Mouse (Mus musculus) frontal cortex, adult (tissue): Measurements from ENCODE around the gene Dnajc28.

Source experiments
- ATAC-seq: cut with Nextera tagmentation; 2 replicates; pipeline ENCODE4 v1.9.2; 2017; ENCODE audit warnings: mild to moderate bottlenecking, moderate library complexity, mixed read lengths; ENCODE audit not compliant: low TSS enrichment

The Dnajc28 gene

DNA sequence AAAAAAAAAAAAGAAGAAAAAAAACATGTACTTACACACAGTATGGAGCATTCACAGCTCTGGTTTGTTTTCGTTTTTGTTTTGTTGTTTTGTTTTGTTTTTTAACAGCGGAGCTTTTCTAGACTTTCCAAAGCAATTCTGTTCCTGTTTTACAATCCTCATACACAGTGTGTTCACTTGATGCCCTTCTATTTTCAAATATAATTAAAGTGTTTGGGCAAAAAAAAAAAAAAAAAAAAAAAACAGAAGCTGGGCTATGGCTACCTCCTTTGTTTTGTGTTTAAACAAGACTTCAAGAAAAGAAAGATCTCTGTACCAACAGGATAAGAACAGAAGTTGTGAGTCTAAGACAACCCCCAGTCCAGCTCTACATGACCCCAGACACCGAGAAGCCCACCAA lies 30.1 kb downstream of the Dnajc28 start:
- no peak for ATAC-seq

DNA sequence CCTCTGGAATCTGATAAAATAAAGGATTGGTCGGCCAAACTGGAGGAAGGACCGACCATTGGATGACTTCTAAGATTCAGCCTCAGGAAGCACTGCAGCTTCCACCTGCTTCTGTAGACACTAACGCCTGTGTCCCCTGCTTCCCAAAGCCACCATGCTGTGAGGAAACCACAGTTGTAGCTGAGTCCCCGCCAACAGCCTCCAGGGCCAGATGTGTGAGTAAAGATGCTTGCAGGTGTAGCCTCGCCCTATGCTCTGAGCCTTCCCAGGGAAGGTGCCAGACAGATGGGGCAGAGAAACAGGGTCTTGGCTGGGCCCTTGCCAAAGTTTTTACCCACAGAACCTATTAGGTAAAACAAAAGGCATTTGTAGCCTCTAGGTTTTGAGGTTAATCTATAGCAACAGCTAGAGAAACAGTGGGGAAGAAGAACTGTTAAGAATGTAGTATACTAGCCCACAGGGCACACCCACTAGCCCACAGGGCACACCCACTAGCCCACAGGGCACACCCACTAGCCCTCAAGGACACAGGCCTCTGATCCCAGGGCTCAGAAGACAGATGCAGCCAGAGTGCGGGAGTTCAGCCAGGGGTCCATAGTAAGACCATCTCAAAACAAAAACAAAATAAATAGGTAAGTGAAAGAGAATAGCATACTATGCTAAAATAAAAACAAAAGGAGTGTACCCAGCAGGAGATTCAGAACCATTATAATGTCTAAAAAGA lies 30.9 kb downstream of the Dnajc28 start:
- ATAC-seq = no peak

DNA sequence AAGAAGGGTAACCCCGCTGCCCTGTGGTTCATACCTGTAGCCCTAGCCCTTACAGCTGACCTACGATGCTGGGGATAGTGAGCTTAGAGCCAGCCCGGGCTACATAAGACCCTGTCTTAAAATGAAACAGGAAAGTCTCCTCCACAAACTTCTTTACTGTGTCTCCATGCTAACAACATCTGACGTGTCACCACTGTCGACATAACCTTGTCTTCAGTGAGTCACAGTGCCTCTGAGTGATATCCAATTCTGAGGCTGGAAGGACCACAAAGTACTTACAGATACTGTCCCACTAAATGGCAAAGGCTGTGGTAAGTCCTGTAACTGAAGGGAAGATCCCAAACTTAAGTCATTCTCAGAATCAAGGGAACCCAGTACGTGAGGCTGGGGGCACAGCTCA lies 32.6 kb downstream of the Dnajc28 start:
- ATAC-seq = no peak

DNA sequence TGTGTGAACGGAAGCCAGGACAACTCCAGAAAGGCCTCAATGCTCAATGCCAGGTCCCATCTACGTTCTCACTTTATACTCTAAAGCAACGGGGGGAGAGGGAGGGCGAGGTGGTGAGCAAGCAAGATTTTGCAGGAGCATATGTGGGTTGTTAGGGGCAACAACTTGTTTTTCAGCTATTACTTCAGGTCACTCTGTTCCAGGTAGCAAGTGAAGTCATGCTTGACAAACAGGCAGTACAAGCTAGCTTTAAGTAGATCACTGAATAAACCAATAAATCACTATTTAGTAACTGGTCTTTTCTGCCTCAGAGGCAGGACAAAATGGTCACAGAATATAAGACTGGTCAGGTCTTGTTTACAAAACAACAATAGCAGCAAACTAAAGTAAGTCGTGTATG lies 33.2 kb downstream of the Dnajc28 start:
- ATAC-seq = no peak

DNA sequence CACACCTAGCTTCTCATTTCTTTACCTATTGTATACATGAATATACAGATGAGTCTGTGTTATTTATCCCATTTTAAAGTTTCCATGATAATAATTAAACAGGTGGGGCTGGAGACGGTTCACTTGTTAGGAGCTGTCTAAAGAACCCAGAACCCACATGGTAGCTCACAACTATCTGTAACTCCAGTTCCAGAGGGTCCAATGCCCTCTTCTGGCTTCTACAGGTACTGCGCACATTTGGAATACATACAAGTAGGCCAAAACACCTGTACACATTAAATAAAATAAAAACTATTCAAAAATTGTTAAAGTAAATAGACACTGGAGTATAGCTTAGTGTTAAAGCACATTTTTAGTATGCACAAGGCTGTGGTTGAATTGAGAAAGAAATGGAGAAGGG lies 36.5 kb downstream of the Dnajc28 start:
- no peak for ATAC-seq

DNA sequence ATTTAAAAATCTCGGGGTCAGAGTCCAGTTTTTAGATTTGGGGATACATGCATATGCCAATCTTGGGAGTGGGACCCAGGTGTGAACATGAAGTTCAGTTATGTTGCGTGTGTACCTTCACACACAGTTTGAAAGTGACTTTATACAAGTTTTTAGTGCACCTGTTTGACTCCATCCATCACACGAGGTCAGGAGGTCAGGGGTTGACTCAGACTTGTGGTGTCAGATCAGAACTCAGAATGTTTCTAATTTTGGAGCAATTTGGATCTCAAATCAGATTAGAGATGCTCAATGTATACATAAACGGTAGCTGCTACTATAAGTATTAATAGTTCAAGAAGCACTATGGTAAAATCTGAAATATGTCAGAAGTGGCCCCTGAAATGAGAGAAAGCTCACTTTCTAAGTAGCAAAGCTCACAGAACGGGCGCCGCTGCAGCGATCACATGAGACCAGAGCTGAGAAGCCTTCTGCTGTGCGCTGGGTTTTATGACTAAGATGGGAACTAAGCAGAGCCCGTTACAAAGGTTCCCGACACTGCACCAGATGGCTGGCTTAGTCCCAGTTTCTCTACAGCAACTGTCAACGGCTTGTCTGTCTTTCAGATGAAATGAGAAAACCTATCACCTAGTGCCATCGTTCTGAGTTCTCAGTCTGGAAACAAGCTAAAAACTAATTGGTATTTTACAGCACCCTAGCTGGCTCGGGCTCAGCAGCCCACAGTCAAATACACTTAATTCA lies 39.7 kb downstream of the Dnajc28 start:
- peak; percentile 68; the same call in 1 of the 2 replicates for ATAC-seq

DNA sequence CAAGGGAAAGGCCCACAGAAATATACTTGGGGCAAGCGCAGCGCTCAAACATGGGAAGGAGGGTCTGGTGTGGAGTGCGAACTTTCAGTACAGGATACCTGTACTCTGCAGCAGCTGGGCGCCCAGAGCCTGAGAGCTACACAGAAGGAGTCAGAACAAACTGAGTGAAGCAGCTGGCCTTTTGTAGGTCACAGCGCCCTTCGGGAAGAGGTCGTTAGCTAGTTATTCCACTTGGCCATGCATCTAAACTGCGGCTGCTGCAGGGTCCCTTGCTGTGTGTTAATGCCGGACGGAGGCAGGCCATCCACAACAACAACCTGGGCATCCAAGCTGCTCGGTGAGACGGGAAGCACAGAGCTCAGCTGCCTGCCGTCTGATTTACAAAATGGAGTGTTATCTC lies 43.7 kb downstream of the Dnajc28 start:
- no peak for ATAC-seq

DNA sequence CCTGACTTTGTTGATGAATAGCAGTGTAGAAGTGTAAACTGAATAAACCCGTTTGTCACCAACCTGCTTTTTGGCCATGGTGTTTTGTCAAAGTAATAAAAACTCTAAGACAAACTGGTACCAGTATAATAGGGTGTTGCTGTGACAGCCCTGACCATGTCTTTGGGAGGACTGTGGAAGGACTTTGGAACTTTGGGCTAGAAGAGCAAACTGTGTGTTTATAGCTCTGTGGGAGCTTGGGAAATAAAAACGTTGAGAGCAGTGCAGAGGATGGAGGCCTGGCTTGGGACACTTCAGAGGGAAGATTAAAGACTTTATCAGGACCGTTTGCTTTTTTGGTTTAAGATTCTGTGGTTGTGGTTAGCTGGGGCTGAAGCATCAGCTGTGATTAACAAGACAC lies 47.7 kb downstream of the Dnajc28 start:
- no peak for ATAC-seq

DNA sequence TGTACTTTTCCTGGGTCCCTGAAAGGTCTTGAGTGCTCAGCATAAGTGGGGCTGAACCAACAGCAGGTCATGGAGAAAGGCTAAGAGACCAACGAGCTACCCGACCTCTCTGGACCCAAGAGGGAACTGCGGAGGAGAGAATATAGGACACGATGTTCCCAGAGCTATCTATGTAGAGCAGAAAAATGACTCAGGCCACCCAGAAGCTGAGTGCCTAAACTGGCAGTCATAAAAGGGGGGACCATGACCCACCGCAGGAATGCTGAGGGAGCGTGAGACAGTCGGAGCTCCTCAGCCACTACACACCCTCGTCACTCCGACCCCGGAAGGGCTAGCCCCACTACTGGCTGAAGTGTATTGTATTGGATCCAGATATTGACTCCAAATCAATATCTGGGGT lies 49.9 kb downstream of the Dnajc28 start:
- ATAC-seq = no peak

DNA sequence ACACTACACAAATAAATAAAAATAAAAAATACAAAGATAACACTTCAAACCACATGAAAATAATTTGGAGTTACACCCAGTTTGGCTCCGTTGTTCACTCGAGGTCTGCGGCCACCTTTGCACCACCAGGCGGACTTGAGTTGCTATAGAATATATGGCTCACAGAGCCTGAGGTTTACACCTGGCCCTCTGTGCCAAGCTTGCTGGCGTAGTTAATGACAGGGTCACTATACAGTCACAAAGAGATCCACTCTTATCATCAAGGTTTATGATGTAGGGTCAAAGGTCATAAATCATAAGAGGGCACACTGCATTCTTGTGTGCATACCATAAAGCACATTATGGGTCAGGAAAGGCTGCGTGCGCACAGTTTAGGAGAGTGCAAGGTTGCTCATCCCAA lies 52.8 kb downstream of the Dnajc28 start:
- no peak for ATAC-seq

DNA sequence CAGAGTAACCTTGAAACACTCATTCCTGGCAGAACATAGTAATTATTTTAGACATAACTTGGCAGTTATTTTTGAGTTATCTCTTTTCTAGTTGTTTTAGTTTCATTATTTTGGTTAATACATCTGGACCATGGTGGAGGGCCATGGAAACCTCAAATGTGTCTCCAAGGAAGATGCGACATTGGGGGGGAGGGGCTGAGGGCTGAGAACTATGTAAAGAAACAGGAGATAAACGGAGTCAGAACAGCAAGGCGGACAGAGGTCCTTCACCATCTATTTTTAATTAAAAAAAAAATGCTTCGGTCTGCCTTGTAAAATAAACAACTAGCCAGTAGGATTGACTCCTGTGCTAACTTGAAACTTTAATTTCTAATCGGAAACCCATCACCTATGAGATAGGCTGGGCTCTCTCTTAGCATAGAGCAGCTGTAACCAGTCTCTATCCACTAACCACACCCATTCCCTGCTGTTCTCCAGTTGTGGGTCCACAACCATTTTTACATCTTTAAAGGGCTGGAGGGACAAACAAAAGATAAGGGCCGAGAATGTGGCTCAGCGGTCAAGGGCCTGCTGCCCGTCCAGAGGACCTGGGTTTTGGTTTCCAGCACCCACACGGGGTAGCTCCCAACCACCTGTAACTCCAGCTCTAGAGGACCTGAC lies 53.4 kb downstream of the Dnajc28 start:
- ATAC-seq = no peak

DNA sequence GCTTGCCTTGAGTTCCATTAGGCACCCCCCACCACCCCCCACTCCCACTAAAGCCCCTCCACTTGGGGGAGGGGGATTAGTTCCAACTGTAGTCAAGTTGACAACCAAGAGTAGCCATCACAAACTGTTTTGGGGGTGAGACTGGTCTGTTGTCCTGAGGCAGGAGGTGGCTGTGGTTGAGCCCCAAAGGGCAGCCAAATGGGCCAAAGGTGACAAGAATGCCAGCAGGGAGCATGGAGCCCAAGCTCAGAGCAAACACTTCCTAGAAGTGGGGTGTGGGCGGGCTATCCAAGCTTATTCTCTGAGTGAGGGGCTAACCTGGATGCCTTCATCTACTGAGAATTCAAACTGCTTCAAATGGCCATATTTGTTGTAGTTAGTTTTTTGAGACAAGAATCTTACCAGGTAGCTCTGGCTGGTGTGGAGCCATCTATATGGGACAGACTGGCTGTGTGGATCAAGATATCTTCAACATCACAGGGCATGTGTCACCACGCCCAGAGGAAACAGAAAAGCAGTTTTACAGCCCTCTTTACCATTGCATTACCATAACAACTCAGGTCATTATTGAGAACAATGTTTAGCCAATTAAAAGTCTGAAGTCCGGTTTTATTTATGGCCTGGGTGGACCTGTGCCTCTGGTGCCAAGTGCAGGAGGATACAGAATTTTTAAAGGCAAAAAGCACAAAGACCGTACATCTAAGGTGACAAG lies 54.1 kb downstream of the Dnajc28 start:
- ATAC-seq = no peak
